Mouse (Mus musculus): ENCODE measurements around the gene Gspt1. TPM values are rescaled to one million over a fixed set of nuclear protein-coding genes. Genes with fewer than 3 reads are reported as not detected.
A peak's percentile ranks its signal among the peaks of the same experiment; 100 is the strongest.
"Not testable (repeated sequence)": the region's sequence is repeated elsewhere in the genome, so short reads cannot be mapped to it uniquely, and the experiment has no call there.

Gene Gspt1
- 50.2 and 52.2 TPM in 2 replicates for polyA plus RNA-seq (2015; fragmentation: Nextera tagmentation; extraction: Ambion mirVana)

- peak within 1 kb of the TSS; percentile 96 for H3K9ac ChIP-seq
- peak within 1 kb of the TSS; percentile 95 for H3K27ac ChIP-seq
- H3K4me2 ChIP-seq, result peak within 1 kb of the TSS; percentile 98
- H3K27me3 ChIP-seq, result no peaks in the 10 kb centered on the region
- ATAC-seq (ENCODE audit: low FRiP score), result peak; percentile 98
- no peaks in the 10 kb centered on the region for H3K9me3 ChIP-seq
- peaks cover 21% of the 10 kb centered on the region for H3K4me1 ChIP-seq (replicated peaks)
- no peaks in the 10 kb centered on the region for H3K36me3 ChIP-seq
- peak within 1 kb of the TSS; percentile 99 for H3K4me3 ChIP-seq
- under 1% methylated on average over 65 of the region's 76 CpGs for WGBS
These were observed at the start of gene Gspt1 for GRCm38 (mm10) chr16:11253898-11254722. Gene Gspt1, minus strand, starts transcription at chr16:11254325.

GRCm38 (mm10) chr16:11303741-11304140 is 49.6 kb upstream of the Gspt1 start:
- Histone ChIP-seq H3K4me1 (replicated peaks) (no peaks in the 10 kb centered on the region), H3K27ac (no peak overlapping the region), H3K4me2 (no peak overlapping the region), H3K9ac (no peak overlapping the region), H3K36me3 (no peaks in the 10 kb centered on the region), H3K9me3 (no peaks in the 10 kb centered on the region), H3K4me3 (no peak overlapping the region), H3K27me3 (no peaks in the 10 kb centered on the region)
- ATAC-seq (ENCODE audit: low FRiP score), result no peak

- not testable (repeated sequence) for ATAC-seq (ENCODE audit: low FRiP score); H3K36me3 ChIP-seq; H3K9me3 ChIP-seq; H3K4me3 ChIP-seq; H3K9ac ChIP-seq; H3K27me3 ChIP-seq; H3K4me2 ChIP-seq; H3K4me1 ChIP-seq (replicated peaks); H3K27ac ChIP-seq
- WGBS, result 72% methylated on average over 1 of the region's 1 CpGs
These were observed 43.6 kb upstream of the Gspt1 start for GRCm38 (mm10) chr16:11297700-11298099.

- not testable (repeated sequence) for H3K36me3 ChIP-seq; H3K4me3 ChIP-seq; H3K27me3 ChIP-seq; ATAC-seq (ENCODE audit: low FRiP score); H3K4me1 ChIP-seq (replicated peaks); H3K9me3 ChIP-seq; H3K27ac ChIP-seq; H3K4me2 ChIP-seq; H3K9ac ChIP-seq
- WGBS, result 65% methylated on average over 4 of the region's 4 CpGs
These were observed 41.5 kb upstream of the Gspt1 start for GRCm38 (mm10) chr16:11295583-11295982.

GRCm38 (mm10) chr16:11288873-11289272 is 34.7 kb upstream of the Gspt1 start:
- not testable (repeated sequence) for H3K4me3 ChIP-seq; H3K9me3 ChIP-seq; H3K27ac ChIP-seq; H3K9ac ChIP-seq; H3K4me1 ChIP-seq (replicated peaks); H3K36me3 ChIP-seq; H3K27me3 ChIP-seq; ATAC-seq (ENCODE audit: low FRiP score); H3K4me2 ChIP-seq
- 96% methylated on average over 8 of the region's 8 CpGs for WGBS

- H3K27ac ChIP-seq, result no peak overlapping the region
- H3K4me1 ChIP-seq (replicated peaks), result no peaks in the 10 kb centered on the region
- H3K9ac ChIP-seq, result no peak overlapping the region
- H3K36me3 ChIP-seq, result no peaks in the 10 kb centered on the region
- no peak overlapping the region for H3K4me3 ChIP-seq
- 89% methylated on average over 2 of the region's 2 CpGs for WGBS
- H3K4me2 ChIP-seq, result no peak overlapping the region
- H3K27me3 ChIP-seq, result no peaks in the 10 kb centered on the region
- no peak for ATAC-seq (ENCODE audit: low FRiP score)
- no peaks in the 10 kb centered on the region for H3K9me3 ChIP-seq
These were observed 31.8 kb upstream of the Gspt1 start for GRCm38 (mm10) chr16:11285949-11286348.

- ATAC-seq (ENCODE audit: low FRiP score), result no peak
- Histone ChIP-seq H3K4me2 (no peak overlapping the region), H3K27ac (no peak overlapping the region), H3K9me3 (no peaks in the 10 kb centered on the region), H3K36me3 (no peaks in the 10 kb centered on the region), H3K4me3 (no peak overlapping the region), H3K9ac (no peak overlapping the region), H3K4me1 (replicated peaks) (no peaks in the 10 kb centered on the region), H3K27me3 (no peaks in the 10 kb centered on the region)
- 92% methylated on average over 2 of the region's 2 CpGs for WGBS
These were observed 30.8 kb upstream of the Gspt1 start for GRCm38 (mm10) chr16:11284881-11285280.

GRCm38 (mm10) chr16:11282655-11283232 is 28.6 kb upstream of the Gspt1 start:
- Histone ChIP-seq H3K4me1 (replicated peaks) (no peaks in the 10 kb centered on the region), H3K9ac (no peak overlapping the region), H3K4me3 (no peak overlapping the region), H3K9me3 (no peaks in the 10 kb centered on the region), H3K27me3 (no peaks in the 10 kb centered on the region), H3K4me2 (no peak overlapping the region), H3K27ac (no peak overlapping the region), H3K36me3 (no peaks in the 10 kb centered on the region)
- WGBS, result 89% methylated on average over 5 of the region's 5 CpGs
- ATAC-seq (ENCODE audit: low FRiP score), result no peak

- no peak overlapping the region for H3K9ac ChIP-seq
- ATAC-seq (ENCODE audit: low FRiP score), result no peak
- H3K4me1 ChIP-seq (replicated peaks), result no peaks in the 10 kb centered on the region
- no peak overlapping the region for H3K4me3 ChIP-seq
- H3K27ac ChIP-seq, result no peak overlapping the region
- H3K27me3 ChIP-seq, result no peaks in the 10 kb centered on the region
- H3K9me3 ChIP-seq, result no peaks in the 10 kb centered on the region
- WGBS, result 80% methylated on average over 6 of the region's 6 CpGs
- H3K4me2 ChIP-seq, result no peak overlapping the region
- no peaks in the 10 kb centered on the region for H3K36me3 ChIP-seq
These were observed 24.7 kb upstream of the Gspt1 start for GRCm38 (mm10) chr16:11278778-11279177.

- no peak for ATAC-seq (ENCODE audit: low FRiP score)
- Histone ChIP-seq H3K9ac (no peak overlapping the region), H3K4me1 (replicated peaks) (no peaks in the 10 kb centered on the region), H3K4me2 (no peak overlapping the region), H3K27me3 (no peaks in the 10 kb centered on the region), H3K9me3 (no peaks in the 10 kb centered on the region), H3K27ac (no peak overlapping the region), H3K36me3 (no peaks in the 10 kb centered on the region), H3K4me3 (no peak overlapping the region)
- WGBS, result 33% methylated on average over 3 of the region's 3 CpGs
These were observed 22.8 kb upstream of the Gspt1 start for GRCm38 (mm10) chr16:11276888-11277287.

- no peak overlapping the region for H3K4me3 ChIP-seq
- H3K4me1 ChIP-seq (replicated peaks), result no peaks in the 10 kb centered on the region
- H3K27me3 ChIP-seq, result no peaks in the 10 kb centered on the region
- H3K9ac ChIP-seq, result no peak overlapping the region
- no peaks in the 10 kb centered on the region for H3K36me3 ChIP-seq
- H3K9me3 ChIP-seq, result no peaks in the 10 kb centered on the region
- ATAC-seq (ENCODE audit: low FRiP score), result no peak
- no peak overlapping the region for H3K4me2 ChIP-seq
- H3K27ac ChIP-seq, result no peak overlapping the region
These were observed 16.9 kb upstream of the Gspt1 start for GRCm38 (mm10) chr16:11271073-11271472.

- ATAC-seq (ENCODE audit: low FRiP score), result no peak
These were observed 16.5 kb upstream of the Gspt1 start for GRCm38 (mm10) chr16:11270642-11271041.

GRCm38 (mm10) chr16:11269808-11270207 is 15.7 kb upstream of the Gspt1 start:
- H3K27me3 ChIP-seq, result no peaks in the 10 kb centered on the region
- no peaks in the 10 kb centered on the region for H3K9me3 ChIP-seq
- 39% methylated on average over 6 of the region's 6 CpGs for WGBS
- no peaks in the 10 kb centered on the region for H3K4me1 ChIP-seq (replicated peaks)
- no peak overlapping the region for H3K27ac ChIP-seq
- H3K9ac ChIP-seq, result no peak overlapping the region
- no peak overlapping the region for H3K4me3 ChIP-seq
- no peak overlapping the region for H3K4me2 ChIP-seq
- H3K36me3 ChIP-seq, result no peaks in the 10 kb centered on the region
- ATAC-seq (ENCODE audit: low FRiP score), result no peak

More at GRCm38 (mm10) chr16:11270642-11271041, 16.5 kb upstream of the Gspt1 start:
- no peak overlapping the region for H3K4me2 ChIP-seq
- H3K36me3 ChIP-seq, result no peaks in the 10 kb centered on the region
- no peak overlapping the region for H3K9ac ChIP-seq
- no peak overlapping the region for H3K27ac ChIP-seq
- no peak overlapping the region for H3K4me3 ChIP-seq
- no peaks in the 10 kb centered on the region for H3K27me3 ChIP-seq
- 91% methylated on average over 2 of the region's 2 CpGs for WGBS
- no peaks in the 10 kb centered on the region for H3K9me3 ChIP-seq
- no peaks in the 10 kb centered on the region for H3K4me1 ChIP-seq (replicated peaks)

Measured in hindbrain, embryonic 13.5 days (tissue).